Mouse (Mus musculus) MEL (cell line): ENCODE data around the gene Churc1. TPM values are rescaled to one million over a fixed set of nuclear protein-coding genes. Genes with fewer than 3 reads are reported as not detected.

Experiments used
- DNase-seq: peaks from one replicate; pipeline ENCODE4 v3.0.0; 2011; ENCODE audit warnings: low read depth, low spot score
- H3K27ac ChIP-seq: 2 replicates; pipeline ENCODE4 v1.5.1; 2012; ENCODE audit warnings: low read depth, mild to moderate bottlenecking, control low read depth, low read length, moderate library complexity; ENCODE audit not compliant: control insufficient read depth
- H3K27me3 ChIP-seq, 2 experiments: fragments of 150-350 bp in 1 of 2; sonication (generic) in 1 of 2; 2 replicates each; pipeline ENCODE4 v1.6.1; 2012; ENCODE audit warnings: low read length in 2 of 2, mild to moderate bottlenecking in 2 of 2, improper control_type of control experiment in 1 of 2, moderate library complexity in 1 of 2; ENCODE audit not compliant: insufficient read depth in 2 of 2, control insufficient read depth in 1 of 2
- H3K36me3 ChIP-seq, 2 experiments: 2 replicates each; pipeline ENCODE4 v1.6.1; 2012 to 2014; ENCODE audit warnings: low read length in 2 of 2, improper control_type of control experiment in 1 of 2, inconsistent platforms in 1 of 2, mild to moderate bottlenecking in 1 of 2; ENCODE audit not compliant: insufficient read depth in 2 of 2, control insufficient read depth in 1 of 2
- H3K4me1 ChIP-seq, 2 experiments: fragments of 150-350 bp in 1 of 2; sonication (generic) in 1 of 2; 2 replicates each; pipeline ENCODE4 v1.6.1; 2012; ENCODE audit warnings: low read length in 2 of 2, improper control_type of control experiment in 1 of 2, mild to moderate bottlenecking in 1 of 2; ENCODE audit not compliant: insufficient read depth in 2 of 2, control insufficient read depth in 1 of 2
- H3K4me3 ChIP-seq, 2 experiments: fragments of 150-350 bp in 1 of 2; sonication (generic) in 1 of 2; 2 replicates each; pipeline ENCODE4 v1.5.1; 2012; ENCODE audit warnings: low read depth in 2 of 2, low read length in 2 of 2, mild to moderate bottlenecking in 2 of 2, moderate library complexity in 2 of 2, control low read depth in 1 of 2, improper control_type of control experiment in 1 of 2; ENCODE audit not compliant: control insufficient read depth in 1 of 2, insufficient read depth in 1 of 2
- H3K79me2 ChIP-seq: 2 replicates; pipeline ENCODE4 v1.6.1; 2012; ENCODE audit warnings: mild to moderate bottlenecking, low read length, moderate library complexity; ENCODE audit not compliant: control insufficient read depth, poor library complexity, insufficient read depth
- H3K9ac ChIP-seq: 2 replicates; pipeline ENCODE4 v1.6.1; 2012; ENCODE audit warnings: low read depth, mild to moderate bottlenecking, control low read depth, low read length, moderate library complexity; ENCODE audit not compliant: control insufficient read depth, poor library complexity, severe bottlenecking
- H3K9me3 ChIP-seq: fragments of 150-350 bp; sonication (generic); replicated peaks from 2 replicates; pipeline ENCODE4 v1.6.1; 2012; ENCODE audit warnings: mild to moderate bottlenecking, low read length, improper control_type of control experiment, moderate library complexity; ENCODE audit not compliant: insufficient read depth
- BHLHE40 ChIP-seq: IDR thresholded peaks from 2 replicates; pipeline ENCODE4 v1.6.1; 2012; ENCODE audit warnings: low read depth, mild to moderate bottlenecking, inconsistent platforms, low read length, improper control_type of control experiment, borderline replicate concordance
- CHD1 ChIP-seq: IDR thresholded peaks from 2 replicates; pipeline ENCODE4 v1.6.1; 2012; ENCODE audit warnings: low read depth, mild to moderate bottlenecking, inconsistent platforms, low read length, improper control_type of control experiment
- CHD2 ChIP-seq: IDR thresholded peaks from 2 replicates; pipeline ENCODE4 v1.6.1; 2011; ENCODE audit warnings: low read length, improper control_type of control experiment
- CTCF ChIP-seq, 3 experiments: IDR thresholded peaks in 2 of 3; conservative IDR thresholded peaks in 1 of 3; 2 replicates each; pipeline ENCODE4 v1.5.1; 2011 to 2012; ENCODE audit warnings: low read length in 3 of 3, low read depth in 2 of 3, mild to moderate bottlenecking in 2 of 3, improper control_type of control experiment in 1 of 3, inconsistent platforms in 1 of 3, mixed read lengths in 1 of 3, moderate library complexity in 1 of 3; ENCODE audit not compliant: control insufficient read depth in 1 of 3, insufficient read depth in 1 of 3, poor library complexity in 1 of 3, severe bottlenecking in 1 of 3
- E2F4 ChIP-seq: IDR thresholded peaks from 2 replicates; pipeline ENCODE4 v1.6.1; 2011; ENCODE audit warnings: low read depth, low read length, improper control_type of control experiment, borderline replicate concordance
- ELF1 ChIP-seq: IDR thresholded peaks from 2 replicates; pipeline ENCODE4 v1.6.1; 2014; ENCODE audit warnings: low read depth, mild to moderate bottlenecking, inconsistent platforms, low read length, improper control_type of control experiment, moderate library complexity
- GATA1 ChIP-seq: IDR thresholded peaks from 2 replicates; pipeline ENCODE4 v1.6.1; 2011; ENCODE audit warnings: low read depth, low read length, improper control_type of control experiment
- HCFC1 ChIP-seq: IDR thresholded peaks from 2 replicates; pipeline ENCODE4 v1.6.1; 2012; ENCODE audit warnings: low read depth, mild to moderate bottlenecking, inconsistent platforms, low read length, improper control_type of control experiment, moderate library complexity
- JUND ChIP-seq: IDR thresholded peaks from 2 replicates; pipeline ENCODE4 v1.6.1; 2011; ENCODE audit warnings: low read depth, mild to moderate bottlenecking, improper control_type of control experiment, low read length
- KAT2A ChIP-seq: conservative IDR thresholded peaks from 2 replicates; pipeline ENCODE4 v1.6.1; 2012; ENCODE audit warnings: low read depth, low read length, improper control_type of control experiment, inconsistent platforms
- MAFK ChIP-seq: IDR thresholded peaks from 2 replicates; pipeline ENCODE4 v1.6.1; 2011; ENCODE audit warnings: low read depth, mild to moderate bottlenecking, low read length, improper control_type of control experiment, borderline replicate concordance
- MAZ ChIP-seq: IDR thresholded peaks from 2 replicates; pipeline ENCODE4 v1.6.1; 2012; ENCODE audit warnings: low read depth, mild to moderate bottlenecking, inconsistent platforms, low read length, improper control_type of control experiment
- MXI1 ChIP-seq: IDR thresholded peaks from 2 replicates; pipeline ENCODE4 v1.6.1; 2011; ENCODE audit warnings: mild to moderate bottlenecking, low read depth, low read length, improper control_type of control experiment
- MYB ChIP-seq: IDR thresholded peaks from 2 replicates; pipeline ENCODE4 v1.6.1; 2011; ENCODE audit warnings: mild to moderate bottlenecking, low read depth, low read length, improper control_type of control experiment
- MYC ChIP-seq: IDR thresholded peaks from 2 replicates; pipeline ENCODE4 v1.6.1; 2011; ENCODE audit warnings: low read depth, mild to moderate bottlenecking, low read length, improper control_type of control experiment, moderate library complexity
- NELFE ChIP-seq: IDR thresholded peaks from 2 replicates; pipeline ENCODE4 v1.6.1; 2011; ENCODE audit warnings: low read depth, low read length, improper control_type of control experiment
- POLR2A ChIP-seq, 2 experiments: IDR thresholded peaks; 2 replicates each; pipeline ENCODE4 v1.6.1; 2011 to 2012; ENCODE audit warnings: low read length in 2 of 2, mild to moderate bottlenecking in 2 of 2, control low read depth in 1 of 2, improper control_type of control experiment in 1 of 2, low read depth in 1 of 2, moderate library complexity in 1 of 2; ENCODE audit not compliant: control insufficient read depth in 1 of 2, insufficient read depth in 1 of 2, poor library complexity in 1 of 2
- POLR2AphosphoS2 ChIP-seq: IDR thresholded peaks from 2 replicates; pipeline ENCODE4 v1.6.1; 2011; ENCODE audit warnings: low read length, improper control_type of control experiment
- RCOR1 ChIP-seq: IDR thresholded peaks from 2 replicates; pipeline ENCODE4 v1.6.1; 2012; ENCODE audit warnings: low read depth, mild to moderate bottlenecking, inconsistent platforms, low read length, improper control_type of control experiment
- SIN3A ChIP-seq: IDR thresholded peaks from 2 replicates; pipeline ENCODE4 v1.6.1; 2012; ENCODE audit warnings: low read length, improper control_type of control experiment, inconsistent platforms
- SMC3 ChIP-seq: IDR thresholded peaks from 2 replicates; pipeline ENCODE4 v1.6.1; 2011; ENCODE audit warnings: low read depth, low read length, improper control_type of control experiment
- TAL1 ChIP-seq: IDR thresholded peaks from 2 replicates; pipeline ENCODE4 v1.6.1; 2012; ENCODE audit warnings: mild to moderate bottlenecking, inconsistent platforms, low read length, moderate library complexity, mixed read lengths
- TCF12 ChIP-seq: IDR thresholded peaks from 2 replicates; pipeline ENCODE4 v1.6.1; 2014; ENCODE audit warnings: low read depth, mild to moderate bottlenecking, inconsistent platforms, low read length, improper control_type of control experiment, moderate library complexity
- UBTF ChIP-seq: IDR thresholded peaks from 2 replicates; pipeline ENCODE4 v1.6.1; 2012; ENCODE audit warnings: low read depth, mild to moderate bottlenecking, inconsistent platforms, low read length, improper control_type of control experiment, moderate library complexity, borderline replicate concordance; ENCODE audit not compliant: insufficient read depth
- USF1 ChIP-seq: IDR thresholded peaks from 2 replicates; pipeline ENCODE4 v1.6.1; 2014; ENCODE audit warnings: low read depth, mild to moderate bottlenecking, inconsistent platforms, low read length, improper control_type of control experiment, moderate library complexity
- USF2 ChIP-seq, 2 experiments: IDR thresholded peaks; 2 replicates each; pipeline ENCODE4 v1.6.1; 2011 to 2012; ENCODE audit warnings: improper control_type of control experiment in 2 of 2, low read length in 2 of 2, borderline replicate concordance in 1 of 2, inconsistent platforms in 1 of 2, low read depth in 1 of 2, mild to moderate bottlenecking in 1 of 2; ENCODE audit not compliant: insufficient read depth in 1 of 2
- polyA plus RNA-seq, 2 experiments: library from polyadenylated mRNA; stranded (reverse) in 1 of 2; unstranded in 1 of 2; fragments of >175 nt in 1 of 2; fragments of >200 nt in 1 of 2; gene quantifications; 2 replicates each; pipeline versions ENCODE4 v1.2.1 to v1.2.4; 2012; ENCODE audit warnings: low replicate concordance in 2 of 2, low read depth in 1 of 2; ENCODE audit not compliant: insufficient read length in 2 of 2, insufficient read depth in 1 of 2, missing spikeins in 1 of 2
- total RNA-seq: library from RNA; depleted of rRNA; stranded (reverse); fragments of 300-350 nt; gene quantifications from 2 replicates; pipeline ENCODE4 v1.2.3, GENCODE M21; 2012

The Churc1 gene
- total and polyA plus RNA-seq, 3 experiments = 74.9 to 186 TPM; not detected in 1

DNA sequence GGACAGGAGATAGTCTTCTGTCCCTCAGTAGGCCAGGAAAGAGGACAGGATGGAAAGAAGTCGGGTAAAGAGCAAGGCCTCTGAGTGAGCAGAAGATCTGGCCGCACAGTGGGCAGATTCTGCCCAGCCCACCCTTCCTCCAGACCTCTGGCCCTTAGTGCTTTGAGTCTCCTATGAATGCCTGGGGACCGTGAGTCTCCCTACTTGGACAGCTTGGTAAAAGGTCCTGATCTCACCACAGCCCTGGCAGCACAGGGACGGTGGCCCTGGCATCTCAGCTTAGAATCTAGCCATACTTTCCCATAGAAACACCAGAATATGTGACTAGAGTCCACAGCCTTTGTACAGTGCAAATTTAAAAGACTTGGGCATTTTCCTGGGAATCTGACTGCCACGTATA is 14.6 kb downstream of the Churc1 start:
- TF ChIP-seq E2F4 (no peak), CTCF (IDR thresholded peaks at IDR 0.05 in 2 of 3, conservative IDR thresholded peaks at IDR 0.05 in 1 of 3; ENCODE audit: control insufficient read depth in 1 of 3, insufficient read depth in 1 of 3, low read depth in 2 of 3, low read length in 3 of 3, poor library complexity in 1 of 3, severe bottlenecking in 1 of 3) (no peak), MYC (no peak), NELFE (no peak), MXI1 (no peak), USF1 (no peak), CHD2 (no peak), SMC3 (no peak), MYB (no peak), POLR2A (IDR thresholded peaks at IDR 0.05; ENCODE audit: control insufficient read depth in 1 of 2, insufficient read depth in 1 of 2, low read depth in 1 of 2, low read length in 2 of 2, poor library complexity in 1 of 2) (no peak), USF2 (IDR thresholded peaks at IDR 0.05; ENCODE audit: borderline replicate concordance in 1 of 2, insufficient read depth in 1 of 2, low read depth in 1 of 2, low read length in 2 of 2) (no peak), KAT2A (no peak), UBTF (no peak), JUND (no peak), MAZ (no peak), TAL1 (no peak), HCFC1 (no peak), POLR2AphosphoS2 (no peak), TCF12 (no peak)
- H3K9me3 ChIP-seq = no peaks in the 10 kb centered on the region
- no peaks in the 10 kb centered on the region for H3K79me2 ChIP-seq
- H3K9ac ChIP-seq = no peak overlapping the region
- no peak overlapping the region for H3K4me3 ChIP-seq
- no peaks in the 10 kb centered on the region for H3K27me3 ChIP-seq
- peaks cover 3 to 10% of the 10 kb centered on the region in 2 experiments; a peak in 3 of 4 replicates for H3K4me1 ChIP-seq
- no peak overlapping the region for H3K27ac ChIP-seq
- DNase-seq = no peak
- H3K36me3 ChIP-seq = peaks cover 7 to 9% of the 10 kb centered on the region in 2 experiments; a peak in 3 of 4 replicates

DNA sequence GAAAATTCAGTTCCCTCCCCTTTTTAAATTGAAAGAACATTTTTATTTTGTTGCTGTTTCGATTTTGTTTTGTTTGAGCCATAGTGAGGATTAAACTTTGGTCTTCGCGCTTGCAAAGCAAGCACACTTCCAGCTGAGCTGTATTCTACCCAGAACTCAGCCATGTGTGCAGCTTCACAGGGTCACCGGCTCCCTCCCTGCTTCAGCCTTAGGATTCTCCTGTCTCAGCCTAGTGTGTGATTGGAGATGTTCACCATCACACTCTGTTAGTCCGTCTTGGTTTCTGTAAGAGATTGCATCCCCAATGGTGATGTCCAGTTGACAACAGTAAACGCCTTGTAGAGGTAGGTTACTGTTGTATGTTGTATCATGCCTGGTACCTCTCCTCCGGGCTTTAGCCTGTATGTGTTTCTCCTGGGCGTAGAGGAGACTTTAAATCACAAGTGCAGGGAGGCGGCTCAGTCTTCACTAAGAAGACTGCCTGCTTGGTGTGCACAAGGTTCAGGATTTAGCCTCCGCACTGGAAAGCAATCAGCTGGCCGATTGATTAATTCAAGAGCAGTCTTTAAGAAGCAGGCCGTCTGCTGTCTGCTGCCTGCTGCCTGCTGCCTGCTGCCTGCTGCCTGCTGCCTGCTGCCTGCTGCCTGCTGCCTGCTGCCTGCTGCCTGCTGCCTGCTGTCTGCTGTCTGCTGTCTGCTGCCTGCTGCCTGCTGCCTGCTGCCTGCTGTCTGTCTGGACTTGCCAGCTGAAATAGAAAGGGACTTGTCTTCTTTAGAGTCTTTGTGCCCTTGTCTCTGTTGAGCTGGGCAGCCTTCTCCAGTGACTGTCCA is 15.5 kb downstream of the Churc1 start:
- Histone ChIP-seq H3K27me3 (no peaks in the 10 kb centered on the region), H3K4me1 (peaks cover 3 to 6% of the 10 kb centered on the region in 2 experiments; a peak in 3 of 4 replicates), H3K9ac (no peak overlapping the region), H3K27ac (no peak overlapping the region), H3K4me3 (no peak overlapping the region), H3K9me3 (no peaks in the 10 kb centered on the region), H3K36me3 (peaks cover 5 to 7% of the 10 kb centered on the region in 2 experiments; a peak in 3 of 4 replicates), H3K79me2 (no peaks in the 10 kb centered on the region)
- no peak for TF ChIP-seq MYB
- no peak for TF ChIP-seq MXI1
- no peak for TF ChIP-seq CHD1
- no peak for TF ChIP-seq TAL1
- TF ChIP-seq POLR2A (IDR thresholded peaks at IDR 0.05; ENCODE audit: control insufficient read depth in 1 of 2, insufficient read depth in 1 of 2, low read depth in 1 of 2, low read length in 2 of 2, poor library complexity in 1 of 2) = no peak
- no peak for TF ChIP-seq POLR2AphosphoS2
- TF ChIP-seq SMC3 = no peak
- TF ChIP-seq SIN3A = no peak
- TF ChIP-seq RCOR1 = no peak
- TF ChIP-seq MAFK = no peak
- TF ChIP-seq E2F4 = no peak
- TF ChIP-seq GATA1 = no peak
- TF ChIP-seq ELF1 = no peak
- TF ChIP-seq USF2 (IDR thresholded peaks at IDR 0.05; ENCODE audit: borderline replicate concordance in 1 of 2, insufficient read depth in 1 of 2, low read depth in 1 of 2, low read length in 2 of 2) = no peak
- TF ChIP-seq BHLHE40 = no peak
- no peak for DNase-seq
